Mouse (Mus musculus) cerebellum, adult 9-10 months (tissue): Measurements from ENCODE around the gene Kif18b.

ENCODE experiments used
- DNase-seq: peaks from one replicate; pipeline ENCODE4 v3.0.0; 2022

The Kif18b gene

DNA sequence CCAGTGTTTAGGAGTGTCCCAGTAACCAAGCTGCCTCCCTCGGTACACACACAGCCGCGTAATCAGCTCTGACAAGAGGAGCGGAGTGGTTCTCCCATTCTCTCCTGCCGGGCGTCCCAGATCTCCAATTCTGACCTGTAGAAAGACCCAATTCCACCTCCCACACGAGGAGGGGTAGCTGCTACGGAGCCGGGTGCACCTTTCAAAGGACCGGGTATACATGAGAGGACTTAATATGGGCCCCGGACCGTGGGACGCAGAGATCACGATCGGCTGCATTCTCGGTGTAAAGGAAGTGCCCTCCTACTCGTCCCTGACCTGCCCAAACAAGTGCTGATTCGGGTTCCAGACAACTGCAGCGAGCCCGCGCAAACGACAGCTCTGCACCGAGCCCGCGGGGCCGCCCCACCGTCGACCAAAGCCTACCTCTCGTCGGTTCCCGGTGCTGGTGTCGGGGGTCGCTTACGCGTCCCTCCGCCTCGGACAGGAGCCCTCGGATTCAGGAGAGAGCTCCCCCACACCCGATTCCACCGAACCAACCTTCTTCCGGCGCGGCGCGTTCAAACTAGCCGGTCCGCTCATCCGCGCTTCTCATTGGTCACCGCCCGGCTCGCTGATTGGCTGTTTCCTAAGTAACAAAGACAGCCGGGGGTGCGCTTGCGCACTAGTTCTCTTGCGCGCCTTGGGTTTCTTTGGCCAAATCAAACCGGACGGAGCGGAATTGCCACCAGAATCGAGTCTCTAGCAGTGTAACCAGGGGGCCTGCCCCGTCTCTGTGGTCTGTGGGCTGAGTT lies at the start of gene Kif18b:
Kif18b (minus strand) TSS at position 568 of the 794 bp plus-strand sequence.
- DNase-seq, result peak; percentile 93

DNA sequence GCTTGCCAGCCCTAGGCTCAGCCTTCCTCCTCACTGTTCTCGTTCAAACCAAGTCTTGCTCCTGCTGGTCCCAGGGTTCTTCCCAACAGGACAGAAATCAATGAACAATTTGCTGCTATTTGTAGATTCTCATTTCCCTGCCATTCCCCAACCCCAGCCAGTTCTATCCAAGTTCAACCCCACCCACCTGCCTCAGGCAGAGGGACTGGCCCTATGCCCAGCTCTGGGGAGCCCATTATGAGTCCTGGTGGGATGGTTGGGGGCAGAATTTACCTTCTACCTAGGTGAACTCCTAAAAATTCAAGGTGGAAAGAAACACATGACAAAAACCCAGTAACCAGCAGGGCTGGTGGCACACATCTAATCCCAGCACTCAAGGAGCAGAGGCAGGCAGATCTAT lies 47.4 kb upstream of the Kif18b start:
- no peak for DNase-seq

DNA sequence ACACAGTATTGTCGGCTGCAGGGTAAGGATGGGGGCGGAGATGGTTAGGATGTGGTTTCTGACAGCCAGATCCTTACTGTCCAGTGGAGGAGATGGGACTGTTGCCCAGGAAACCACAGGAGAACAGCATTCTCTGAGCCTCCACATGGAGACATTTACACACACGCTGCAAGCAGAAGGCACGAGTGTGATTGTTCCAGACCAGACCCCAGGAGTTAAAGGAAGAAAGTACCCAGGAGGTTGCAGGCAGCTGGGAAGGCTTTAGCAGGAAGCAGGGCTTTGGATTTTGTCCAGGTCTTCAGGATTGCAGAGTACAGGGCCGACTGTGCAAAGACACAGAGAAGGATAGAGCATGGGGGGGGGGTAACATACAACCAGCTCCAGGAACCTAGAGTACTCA lies 46.7 kb upstream of the Kif18b start:
- DNase-seq, result peak; percentile 31

DNA sequence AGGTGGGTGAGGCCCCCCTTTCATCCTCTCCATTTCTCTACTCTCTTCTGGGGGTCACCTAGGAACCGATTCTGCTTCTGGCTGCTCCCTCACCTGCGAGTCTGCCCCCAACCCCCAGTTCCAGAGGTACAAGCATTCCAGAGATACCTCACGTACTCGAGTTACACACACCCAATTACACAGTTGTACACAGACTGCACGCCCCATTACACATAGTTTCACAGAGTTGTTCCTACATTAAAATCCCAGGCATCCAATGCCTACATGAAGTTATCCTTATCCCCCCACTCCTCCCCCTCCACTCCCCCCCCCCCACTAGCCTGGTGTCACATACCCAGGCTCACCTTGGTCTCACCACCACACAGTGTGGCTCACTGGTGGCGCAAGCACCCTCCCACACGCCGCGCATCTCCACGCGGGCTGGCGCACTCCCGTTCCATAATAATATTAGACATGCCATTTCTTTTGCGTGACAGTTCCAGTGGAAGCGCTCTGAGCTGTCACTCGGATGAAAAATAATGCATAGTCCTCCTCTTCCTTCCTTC lies 39.7 kb upstream of the Kif18b start:
- no peak for DNase-seq

DNA sequence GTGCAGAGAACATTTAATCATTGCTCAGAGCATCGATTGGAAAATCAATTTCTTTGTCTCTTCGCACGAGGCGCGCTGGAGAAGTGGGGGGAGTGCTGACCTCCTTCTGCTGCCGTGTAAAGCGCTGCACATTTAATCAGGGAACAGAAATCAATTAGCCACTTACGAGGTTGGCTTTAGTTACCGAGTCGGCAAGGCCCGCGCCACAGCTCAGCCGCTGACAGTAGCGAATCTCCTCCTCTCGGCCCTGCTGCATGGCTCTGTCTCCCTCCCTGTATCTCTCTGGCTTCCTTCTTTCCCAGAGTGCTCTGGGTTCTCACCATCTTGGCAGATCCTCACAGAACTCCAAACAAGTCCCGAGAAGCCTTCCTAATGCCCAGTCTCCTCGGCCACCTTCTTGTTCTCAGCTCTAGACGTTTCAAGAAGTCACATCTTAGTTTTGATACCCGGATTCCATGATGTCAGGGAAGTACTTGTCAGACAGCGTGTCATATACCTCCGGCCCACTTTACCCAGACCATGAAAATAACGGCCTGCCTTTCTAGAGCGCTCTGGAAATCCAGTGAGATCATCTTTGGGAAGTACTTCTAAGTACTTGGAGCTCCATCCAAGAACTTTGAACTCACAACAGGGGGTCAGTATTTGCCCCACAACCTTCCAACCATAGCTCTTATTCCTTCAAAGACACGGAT lies 39.1 kb upstream of the Kif18b start:
- no peak for DNase-seq

DNA sequence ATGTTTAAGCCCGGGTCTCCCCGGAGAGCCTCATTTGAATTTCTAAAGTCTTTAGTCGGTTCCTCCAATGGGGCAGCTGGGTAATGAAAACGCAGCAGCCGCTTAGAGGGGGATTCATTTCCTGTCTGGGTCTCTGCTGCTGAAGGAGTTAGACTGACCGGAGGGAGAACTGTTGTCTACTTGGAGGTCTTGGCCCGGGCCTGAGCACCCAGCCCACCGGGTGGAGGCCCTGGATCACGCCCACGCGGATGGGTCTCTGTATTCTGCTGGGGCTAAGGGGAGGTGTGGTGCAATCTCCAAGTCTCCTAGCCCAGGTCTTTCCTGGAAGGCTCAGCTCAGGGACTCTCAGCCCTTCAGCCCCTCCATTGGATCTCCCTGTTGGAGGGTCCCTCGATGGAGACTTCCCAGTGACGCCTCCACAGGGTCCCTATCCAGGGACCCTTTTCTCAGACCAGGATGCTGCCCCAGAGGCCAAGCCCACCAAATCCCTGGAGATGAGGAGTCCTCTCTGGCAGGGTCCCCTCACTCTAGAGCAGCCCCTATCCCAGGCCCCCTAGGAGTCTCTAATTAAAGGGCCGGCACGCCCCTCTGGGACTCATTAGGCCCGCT lies 38.4 kb upstream of the Kif18b start:
- no peak for DNase-seq

DNA sequence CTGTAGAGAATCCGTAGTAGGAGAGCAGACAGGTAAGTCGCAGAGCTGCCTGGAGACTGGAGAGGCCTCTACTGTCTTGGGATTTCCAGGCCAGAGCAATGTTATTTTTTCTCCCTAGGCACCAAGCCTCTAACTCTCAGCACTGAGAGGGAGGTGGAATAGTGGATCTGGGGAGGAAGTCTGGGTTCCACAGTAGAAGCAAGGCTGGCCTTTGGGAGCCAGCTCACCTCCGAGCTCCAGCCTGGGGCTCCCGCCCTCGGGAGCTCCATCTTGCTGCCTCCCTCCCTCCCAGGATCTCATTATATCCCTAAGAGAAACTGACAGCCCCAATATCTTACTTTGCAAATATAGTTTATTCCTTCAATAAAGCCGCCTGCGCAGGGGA lies 37.9 kb upstream of the Kif18b start:
- DNase-seq, result no peak

DNA sequence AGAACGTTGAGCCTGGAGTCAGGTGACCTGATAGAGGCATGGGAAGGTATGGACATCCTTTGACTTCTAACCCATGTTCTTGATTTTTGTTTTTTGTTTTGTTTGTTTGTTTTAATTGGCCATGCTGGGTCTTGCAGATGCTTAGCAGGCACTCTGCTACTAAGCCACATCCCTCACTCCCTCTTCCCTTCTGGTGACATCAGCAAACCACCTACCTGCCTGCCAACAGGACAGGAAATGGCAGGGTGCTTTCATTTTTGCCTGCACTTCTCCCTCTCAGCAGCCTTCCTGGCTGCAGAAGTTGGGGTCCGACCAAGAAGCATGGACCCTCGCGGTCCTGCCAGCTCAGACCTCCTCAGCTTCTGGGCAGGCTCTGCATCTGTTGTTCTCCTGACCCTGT lies 36.2 kb upstream of the Kif18b start:
- no peak for DNase-seq

DNA sequence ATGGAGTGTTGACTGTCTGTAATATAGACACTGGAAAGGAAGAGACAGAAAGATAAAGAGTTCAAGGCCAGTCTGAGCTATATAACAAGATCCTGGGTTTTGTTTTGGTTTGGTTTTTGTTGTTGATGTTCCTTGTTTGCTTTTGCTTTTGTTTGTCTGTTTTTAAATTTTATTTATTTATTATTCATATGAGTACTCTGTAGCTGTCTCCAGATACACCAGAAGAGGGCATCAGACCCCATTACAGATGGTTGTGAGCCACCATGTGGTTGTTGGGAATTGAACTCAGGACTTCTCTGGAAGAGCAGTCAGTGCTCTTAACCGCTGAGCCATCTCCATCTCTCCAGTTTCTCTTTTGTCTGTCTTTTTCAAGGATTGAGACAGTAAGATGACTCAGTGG lies 33.9 kb upstream of the Kif18b start:
- DNase-seq, result no peak

DNA sequence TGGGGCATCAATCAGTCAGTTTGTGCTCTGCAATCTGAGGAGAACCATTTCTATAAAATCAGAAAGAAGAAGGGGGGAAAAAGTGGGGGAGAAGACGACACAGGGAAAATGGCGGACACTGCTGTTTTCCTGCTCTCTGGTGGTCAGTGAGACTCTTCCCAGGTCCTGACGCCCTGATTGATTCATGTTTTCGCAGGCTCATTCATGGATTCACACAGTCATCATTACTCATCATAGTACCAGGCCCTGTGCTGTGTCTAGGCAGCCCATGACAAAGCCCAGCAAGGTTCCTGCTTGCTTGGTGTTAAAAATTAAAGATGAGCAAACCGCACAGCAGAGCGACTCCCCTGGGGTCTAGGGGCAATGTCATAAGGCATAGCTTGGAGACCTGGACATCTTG lies 33.5 kb upstream of the Kif18b start:
- no peak for DNase-seq

DNA sequence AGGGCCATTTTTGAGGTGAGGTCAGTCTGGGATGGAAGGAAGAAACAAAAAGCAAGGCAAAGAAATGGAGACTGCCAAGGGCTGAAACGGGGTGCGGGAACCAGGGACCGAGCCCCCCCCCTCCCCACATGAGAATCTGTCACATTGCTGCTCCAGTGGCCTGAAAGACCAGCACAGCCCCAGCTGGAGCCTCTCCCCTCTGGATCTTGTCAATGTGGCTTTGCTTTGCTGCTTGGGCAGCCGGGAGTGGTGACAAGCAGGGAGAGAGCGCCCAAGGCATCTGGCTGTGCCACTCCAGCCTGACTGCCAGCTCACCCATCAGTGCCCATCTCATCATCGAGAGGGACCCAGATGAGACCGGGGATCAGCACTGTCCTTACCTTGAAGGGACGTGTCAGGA lies 32.8 kb upstream of the Kif18b start:
- no peak for DNase-seq

DNA sequence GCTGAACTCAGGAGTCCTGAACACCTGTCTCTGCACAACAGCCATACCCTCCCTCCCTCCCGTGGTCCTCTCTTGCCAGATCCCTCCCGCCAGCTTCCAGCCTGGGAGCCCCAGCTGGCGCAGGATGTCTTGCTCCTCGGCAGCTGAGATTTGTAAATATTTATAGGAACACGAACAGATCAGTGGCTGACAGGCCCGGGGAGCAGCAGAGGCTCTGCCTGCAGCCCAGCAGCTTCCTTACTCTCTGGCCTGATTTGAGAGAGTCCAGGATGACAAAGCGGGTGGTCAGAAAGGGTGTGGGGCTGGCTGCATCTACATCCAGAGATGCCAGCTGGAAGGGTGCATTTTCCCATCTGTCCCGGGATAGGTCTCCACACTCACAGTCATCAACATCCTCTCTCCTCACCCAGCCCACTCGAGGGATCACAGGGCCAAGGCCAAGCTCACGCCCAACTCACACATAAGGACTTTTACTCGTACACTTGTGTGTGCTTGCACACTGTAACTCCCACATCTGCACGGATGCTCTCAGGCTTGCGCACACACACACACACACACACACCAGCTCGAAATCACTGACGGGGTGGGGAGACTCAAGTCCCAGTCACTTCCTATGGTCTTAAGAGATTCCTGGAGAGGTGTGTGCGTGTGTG lies 32.2 kb upstream of the Kif18b start:
- DNase-seq, result no peak

DNA sequence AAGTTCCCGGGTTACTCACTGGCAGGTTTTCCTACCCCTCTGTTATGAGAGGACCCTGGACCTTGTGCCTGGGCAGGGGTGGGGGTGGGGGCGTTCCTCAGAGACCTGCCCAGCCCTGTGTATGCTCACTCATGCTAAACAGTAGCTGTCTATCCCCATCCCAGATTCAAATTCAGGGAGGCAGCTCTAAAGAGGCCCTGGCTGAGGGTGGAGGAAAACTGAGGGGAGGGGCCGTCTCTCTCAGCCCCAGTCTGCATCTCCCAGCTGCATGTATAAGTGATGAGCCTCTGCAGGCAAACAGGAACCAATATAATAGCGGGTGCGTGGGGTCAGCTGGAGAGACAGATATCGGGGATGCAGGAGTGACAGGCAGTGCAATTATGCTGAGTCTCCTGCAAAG lies 28.0 kb upstream of the Kif18b start:
- DNase-seq, result no peak

DNA sequence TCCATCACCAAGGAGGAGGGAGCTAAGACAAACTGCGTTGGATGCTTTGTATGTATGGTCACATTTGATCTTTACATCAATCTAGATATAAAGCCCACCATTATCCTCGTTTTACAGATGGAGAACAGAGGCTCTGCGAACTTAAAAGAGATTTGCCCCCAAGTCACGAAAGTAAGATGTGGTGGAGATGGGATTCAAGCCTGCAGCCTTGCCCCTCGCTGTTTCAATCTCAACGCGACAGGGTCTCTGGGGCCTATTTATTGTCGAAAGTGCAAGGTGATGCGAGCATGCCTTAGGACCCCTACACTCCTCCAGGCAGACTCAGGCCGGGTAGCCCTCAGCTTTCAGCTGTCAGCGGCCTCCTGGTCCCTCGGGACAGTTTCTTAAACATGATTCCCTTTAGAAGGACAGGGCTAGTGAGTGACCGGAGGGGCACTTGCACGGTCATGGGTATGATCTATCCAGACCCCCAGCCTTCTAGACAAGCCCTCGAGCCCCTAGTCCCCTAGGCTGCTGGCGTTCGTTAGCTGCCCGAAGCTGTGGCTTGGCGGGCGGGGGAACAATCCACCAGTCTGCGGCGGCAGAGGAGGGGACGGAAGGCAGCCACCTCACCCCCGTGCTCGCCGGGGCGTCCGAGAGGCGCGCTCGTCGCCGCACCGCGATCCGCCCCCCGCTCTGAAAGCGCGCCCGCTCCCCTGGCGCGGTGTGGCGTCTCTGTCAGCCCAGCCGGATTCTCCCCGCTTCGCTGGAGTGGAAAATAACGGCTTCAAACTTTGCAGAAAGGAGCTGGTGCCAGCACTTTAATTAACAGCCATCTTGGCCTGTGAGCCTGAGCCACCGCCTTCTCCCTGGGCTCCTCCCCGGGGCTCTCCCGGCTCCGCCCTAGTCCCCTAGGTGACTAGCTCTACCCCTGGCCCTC lies 23.4 kb upstream of the Kif18b start:
- DNase-seq, result no peak

DNA sequence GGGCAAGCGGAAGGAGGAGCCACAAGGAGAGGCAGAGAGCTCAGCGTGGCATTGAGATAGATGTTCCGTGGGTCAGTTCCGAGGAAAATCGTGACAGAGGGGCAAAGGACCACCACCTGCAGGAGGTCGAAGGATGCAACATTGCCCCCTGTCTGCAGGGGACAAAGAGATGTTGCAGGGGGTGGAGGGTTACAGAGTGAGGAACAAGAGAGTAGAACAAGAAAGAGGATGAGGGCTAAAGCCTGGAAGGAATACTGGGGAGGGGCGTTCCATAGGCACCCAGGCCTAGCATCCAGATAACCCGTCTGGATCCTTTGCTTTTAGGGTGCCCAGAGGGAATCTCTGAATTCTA lies 22.0 kb upstream of the Kif18b start:
- DNase-seq, result no peak

DNA sequence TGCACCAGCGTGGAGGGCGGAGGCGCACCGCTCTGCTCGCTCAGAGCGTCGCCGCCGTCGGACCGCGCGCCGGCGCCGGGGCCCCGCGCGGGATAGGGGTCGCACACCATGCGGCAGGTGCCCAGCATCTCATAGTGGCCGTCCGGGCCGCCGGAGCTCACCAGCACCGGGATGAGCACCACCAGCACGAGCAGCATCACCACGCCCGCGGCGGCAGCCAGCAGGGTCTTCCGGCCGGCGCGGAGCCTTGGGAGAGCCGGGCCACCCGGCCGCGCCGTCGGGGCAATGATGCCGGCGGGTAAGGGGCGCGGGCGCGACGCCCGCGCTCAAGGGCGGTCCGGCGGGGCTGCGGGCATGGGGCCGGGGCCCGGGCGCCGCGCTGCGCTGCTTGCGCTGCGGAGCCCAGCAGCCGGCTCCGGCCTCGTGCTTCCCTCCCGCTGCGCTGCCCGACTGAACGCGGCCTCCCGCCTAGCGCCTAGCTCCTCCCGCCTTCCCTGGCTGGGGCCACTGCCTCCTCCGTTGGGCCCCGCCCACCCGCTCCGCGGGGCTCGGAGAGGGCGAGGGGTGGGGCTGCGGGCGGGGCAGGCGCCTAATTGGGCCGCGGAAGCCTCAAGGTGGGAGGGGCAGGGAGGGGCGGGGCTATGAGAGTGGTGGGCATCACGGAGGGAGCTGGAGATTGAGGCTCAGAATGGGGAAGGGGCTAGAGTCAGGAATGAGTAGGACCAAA lies 21.5 kb upstream of the Kif18b start, which contains the start of gene C1ql1:
C1ql1 (minus strand) TSS at position 424 of the 727 bp plus-strand sequence.
- DNase-seq, result peak; percentile 14

DNA sequence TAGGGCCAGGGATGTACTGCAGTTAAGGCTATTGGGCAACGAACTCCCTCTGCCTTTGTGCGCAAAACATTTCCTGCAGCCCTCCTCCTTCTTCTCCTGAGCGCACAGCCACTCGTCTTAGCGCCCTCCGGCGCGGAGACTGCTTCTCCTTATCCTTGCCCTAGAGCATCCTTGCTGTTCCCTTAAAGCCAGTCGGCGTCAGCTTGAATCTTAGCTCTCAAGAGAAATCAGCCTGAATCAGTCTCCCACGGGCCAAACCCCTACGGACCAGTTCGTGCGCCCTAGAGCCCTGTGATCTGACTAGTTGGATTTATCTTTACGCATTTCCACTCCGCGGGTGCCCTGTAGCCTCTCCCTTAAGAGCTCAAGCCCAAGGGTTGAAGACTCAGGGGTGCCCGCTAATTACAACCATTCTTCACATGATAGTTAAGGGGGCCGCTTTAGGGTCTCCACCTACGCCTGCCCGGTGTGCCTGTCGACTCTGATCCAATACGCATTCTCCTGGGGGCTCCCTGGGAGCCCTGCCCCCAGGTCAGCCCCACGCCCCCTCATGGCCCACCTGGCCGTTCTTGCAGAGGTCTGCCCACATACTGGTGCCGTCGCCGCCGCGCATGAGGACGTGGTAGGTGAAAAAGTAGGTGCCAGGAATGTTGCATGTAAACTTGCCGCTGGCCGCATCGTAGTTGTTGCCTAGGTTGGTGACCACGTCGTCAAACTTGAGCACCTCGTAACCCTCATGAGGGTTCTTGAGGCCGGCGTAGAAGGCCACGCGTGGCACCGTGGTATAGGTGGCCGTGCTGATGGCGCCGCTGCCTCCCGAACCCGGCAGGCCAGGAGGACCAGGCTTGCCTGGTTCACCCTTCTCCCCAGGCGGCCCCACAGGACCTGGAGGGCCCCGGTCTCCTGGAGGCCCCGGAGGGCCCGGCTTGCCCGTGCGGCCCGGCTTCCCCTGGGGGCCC lies 20.7 kb upstream of the Kif18b start:
- DNase-seq, result no peak

DNA sequence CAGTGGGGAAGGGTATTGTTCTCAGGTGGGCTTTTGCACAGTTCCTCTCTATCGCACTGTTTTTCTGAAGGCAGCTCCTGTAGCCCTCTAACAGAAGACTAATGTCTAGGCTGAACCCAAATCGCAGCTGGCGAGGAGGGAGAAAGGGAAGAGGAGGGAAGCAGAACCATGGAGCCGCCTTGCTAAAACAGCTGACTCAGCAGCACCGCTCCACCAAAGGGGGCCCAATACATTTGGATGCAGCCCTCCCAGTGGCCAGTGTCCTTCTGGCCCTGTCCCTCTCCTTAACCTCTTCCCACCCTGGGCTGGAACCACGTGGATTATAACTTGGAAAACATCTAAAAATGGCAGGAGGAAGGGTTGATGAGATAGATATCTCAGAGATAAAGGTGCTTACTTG lies 16.3 kb upstream of the Kif18b start:
- DNase-seq, result no peak

DNA sequence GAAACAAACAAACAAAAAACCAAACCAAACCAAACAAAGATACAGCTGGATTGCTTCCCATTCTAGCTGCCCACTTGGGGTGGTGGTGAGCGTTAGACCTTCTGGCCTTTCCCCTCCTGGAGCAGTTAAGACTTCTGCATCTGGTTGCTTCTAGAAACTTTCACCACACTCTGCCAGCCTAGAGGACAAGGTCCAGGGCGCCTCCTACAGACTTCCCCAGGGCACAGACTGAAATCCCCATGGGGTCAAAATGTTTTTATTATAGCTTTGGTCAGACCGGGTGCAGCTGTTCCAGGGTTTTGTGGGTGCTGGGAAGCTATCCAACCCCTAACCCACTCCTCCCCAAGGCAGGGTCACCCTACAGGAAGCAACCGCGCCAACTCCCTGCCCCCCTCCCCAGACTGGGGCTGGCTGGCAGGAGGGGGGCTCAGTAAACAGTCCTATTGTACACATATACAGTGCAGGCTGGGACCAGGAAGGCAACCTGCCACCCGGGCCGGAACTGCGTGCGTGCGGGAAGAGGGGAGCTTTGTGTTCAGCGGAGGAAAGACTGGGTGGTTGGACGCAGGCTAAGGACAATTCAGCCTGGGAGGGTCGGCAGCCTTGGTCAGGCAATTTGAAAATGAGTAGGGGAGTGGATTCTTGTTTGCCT lies 14.2 kb upstream of the Kif18b start:
- DNase-seq, result no peak
